Mouse (Mus musculus) heart, adult 9 months (tissue): ENCODE results near the gene Ube3c.
"Not testable (repeated sequence)": the region's sequence is repeated elsewhere in the genome, so short reads cannot be mapped to it uniquely, and the experiment has no call there.

Experiments used
- DNase-seq, 2 experiments: peaks; one replicate each; pipeline ENCODE4 v3.0.0; 2022; ENCODE audit warnings: low spot score in 2 of 2

Ube3c gene

GRCm38 (mm10) chr5:29568848-29569377 lies at the start of gene Ube3c:
Ube3c (plus strand) TSS chr5:29569242.
- DNase-seq = peak; percentile 99

DNA sequence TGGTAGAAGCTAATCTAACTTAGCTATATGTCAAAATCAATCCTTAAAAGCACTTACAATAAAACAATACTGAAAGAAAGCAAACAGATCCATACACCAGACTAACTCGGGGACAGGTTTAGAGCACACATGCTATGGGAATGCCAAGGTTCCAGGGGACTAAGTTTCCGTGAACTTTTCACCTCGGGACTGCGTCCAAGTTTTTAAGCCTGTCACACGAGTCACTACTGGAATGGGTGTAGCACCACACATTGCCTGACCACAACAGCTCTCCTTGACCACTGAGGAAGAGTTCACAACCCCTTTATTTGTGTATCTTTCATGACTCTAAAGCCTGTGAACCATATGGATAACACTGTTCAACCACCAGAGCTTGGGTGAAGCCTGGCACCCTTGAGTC lies 8.9 kb upstream of the Ube3c start:
- no peak for DNase-seq

GRCm38 (mm10) chr5:29560667-29561066 lies 8.4 kb upstream of the Ube3c start:
- no peak for DNase-seq

GRCm38 (mm10) chr5:29569378-29570280 lies 587 bp downstream of the Ube3c start:
- DNase-seq = no peak

- not testable (repeated sequence) for DNase-seq
These were observed 5.2 kb downstream of the Ube3c start for GRCm38 (mm10) chr5:29574286-29574685.

GRCm38 (mm10) chr5:29575085-29575484 lies 6.0 kb downstream of the Ube3c start:
- DNase-seq = no peak

DNA sequence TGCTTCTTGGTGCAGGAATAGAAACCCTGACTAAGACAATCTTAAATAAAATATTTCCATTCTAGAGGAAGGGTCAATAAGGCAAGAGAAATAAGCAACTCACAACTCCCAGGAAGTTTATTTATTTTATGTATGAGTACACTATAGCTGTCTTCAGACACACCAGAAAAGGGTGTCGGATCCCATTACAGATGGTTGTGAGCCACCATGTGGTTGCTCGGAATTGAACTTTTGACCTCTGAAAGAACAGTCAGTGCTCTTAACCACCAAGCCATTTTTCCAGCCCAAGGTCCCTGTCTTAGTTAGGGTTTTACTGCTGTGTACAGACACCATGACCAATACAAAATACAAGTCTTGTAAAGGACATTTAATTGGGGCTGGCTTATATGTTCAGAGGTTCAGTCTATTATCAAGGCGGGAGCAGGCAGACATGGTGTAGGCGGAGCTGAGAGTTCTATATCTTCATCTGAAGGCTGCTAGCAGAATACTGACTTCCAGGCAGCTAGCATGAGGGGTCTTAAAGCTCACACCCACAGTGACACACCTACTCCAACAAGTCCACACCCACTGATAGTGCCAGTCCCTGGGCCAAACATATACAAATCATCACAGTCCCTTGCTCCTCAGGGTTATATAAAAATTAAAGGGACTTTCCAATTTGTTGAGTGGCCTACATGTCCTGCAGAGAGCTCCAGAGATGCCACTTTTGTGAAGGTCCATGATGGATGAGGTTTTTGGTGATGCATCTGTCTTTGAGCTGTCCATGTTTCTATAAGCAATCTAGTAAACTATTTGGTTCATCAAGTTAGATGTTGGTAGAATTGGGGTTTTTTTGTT lies 9.0 kb downstream of the Ube3c start:
- DNase-seq = no peak

DNA sequence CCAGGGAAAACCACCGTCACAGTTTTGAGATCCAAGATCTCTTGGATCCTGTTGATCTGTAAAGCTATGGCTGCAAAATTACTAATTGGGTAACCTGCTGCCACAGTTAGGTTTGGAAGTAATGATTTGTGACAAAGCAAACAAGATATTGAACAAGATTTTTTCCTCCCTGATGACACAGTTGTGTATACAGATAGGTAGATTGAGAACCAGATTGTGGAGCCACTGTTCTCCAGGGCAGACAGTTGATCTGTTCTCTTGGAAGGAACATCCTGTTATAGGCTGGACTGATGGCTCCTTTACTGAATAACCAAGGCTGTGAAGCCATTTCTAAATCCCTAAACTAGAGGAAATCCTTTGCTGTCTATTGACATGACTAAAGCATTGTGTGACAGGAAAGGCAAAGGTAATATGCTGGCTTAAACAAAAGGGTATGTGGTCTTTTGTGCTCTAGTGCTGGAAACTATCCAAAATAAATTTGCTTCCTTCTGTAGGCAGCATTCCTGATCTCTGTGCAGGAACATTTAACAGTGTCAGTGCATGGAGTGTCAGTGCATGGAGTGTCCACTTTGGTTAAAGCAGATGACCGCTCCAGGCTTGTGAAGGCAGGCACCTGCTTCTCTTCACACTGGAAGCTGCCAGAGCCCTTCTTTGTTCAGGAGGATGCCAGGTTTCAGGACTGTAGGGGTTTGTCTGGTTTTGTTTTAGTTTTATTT lies 15.0 kb downstream of the Ube3c start:
- DNase-seq = peak in 1 of 2 experiments; percentile 6

- not testable (repeated sequence) for DNase-seq
These were observed 23.1 kb downstream of the Ube3c start for GRCm38 (mm10) chr5:29592161-29592560.

DNA sequence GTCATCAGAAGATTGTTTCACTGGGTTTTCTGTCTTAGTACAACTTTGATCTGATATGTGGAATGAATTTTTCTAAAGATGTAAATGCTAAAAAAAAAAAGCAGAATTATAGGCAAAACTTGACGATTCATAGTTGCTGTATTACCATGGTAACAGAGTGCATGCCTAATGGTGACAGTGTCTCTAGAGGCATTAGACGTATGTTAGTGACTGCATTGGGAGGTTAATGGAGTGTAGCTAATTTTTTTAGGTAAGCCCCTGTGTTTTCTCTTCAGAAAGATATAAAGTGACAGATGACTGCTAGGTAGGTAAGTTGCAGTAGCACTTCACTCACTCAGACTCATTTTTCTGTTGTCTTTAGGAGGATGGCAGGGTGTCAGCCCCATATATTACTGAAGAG lies 37.5 kb downstream of the Ube3c start:
- no peak for DNase-seq

DNA sequence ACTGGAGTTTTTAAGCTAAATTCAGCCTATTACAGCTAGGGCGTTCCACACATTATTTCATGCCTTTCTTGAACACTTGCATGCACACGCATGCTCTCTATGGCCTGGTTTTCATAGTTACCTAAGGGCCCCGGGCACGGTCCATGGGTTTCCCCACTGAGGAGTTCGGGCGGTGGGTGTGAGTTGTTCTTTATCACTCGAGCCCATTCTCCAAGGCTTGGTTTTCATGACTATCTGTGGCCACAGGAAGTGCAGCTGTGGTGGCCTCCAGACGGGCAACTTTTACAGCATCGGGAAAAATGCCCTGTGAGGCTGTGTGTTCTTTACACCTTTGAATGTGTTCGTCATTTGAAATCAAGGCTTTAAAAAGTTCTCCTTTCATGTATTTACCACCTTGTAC lies 56.6 kb downstream of the Ube3c start:
- DNase-seq = no peak

DNA sequence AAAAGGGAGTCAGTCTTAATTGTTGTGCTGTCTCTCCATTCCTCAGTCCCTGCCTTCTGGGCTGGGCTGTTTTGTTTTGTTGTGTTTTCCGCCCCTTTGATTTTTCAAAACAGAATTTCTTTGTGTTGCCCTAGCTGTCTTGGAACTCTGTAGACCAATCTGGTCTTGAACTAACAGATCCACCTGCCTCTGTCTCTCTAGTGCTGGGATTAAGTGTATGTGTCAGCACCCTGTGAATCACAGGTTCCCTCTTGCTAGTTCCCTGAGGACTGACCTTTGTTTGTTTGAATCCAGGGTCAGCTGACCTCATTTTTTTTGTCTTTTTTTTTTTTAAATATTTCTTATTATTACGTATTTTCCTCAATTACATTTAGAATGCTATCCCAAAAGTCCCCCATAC lies 60.9 kb downstream of the Ube3c start:
- DNase-seq = no peak

DNA sequence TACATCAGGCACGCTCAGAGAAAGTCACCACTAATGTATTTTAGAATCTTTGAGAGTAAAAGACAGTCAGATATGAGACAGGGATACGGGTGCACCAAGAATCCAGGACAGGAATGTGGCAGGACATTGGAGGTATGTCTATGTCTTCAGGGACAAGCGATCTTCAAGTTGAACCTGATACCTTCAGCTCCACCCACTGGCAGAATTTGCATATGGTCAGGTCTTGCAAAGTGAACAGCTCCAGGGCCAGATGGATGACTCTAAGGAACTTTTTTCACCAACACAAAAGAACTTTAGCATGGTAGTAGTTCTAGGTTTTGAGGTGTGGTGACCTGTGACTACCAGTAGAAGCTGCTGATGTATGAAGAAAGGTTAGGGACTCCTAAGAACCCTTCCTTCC lies 62.7 kb downstream of the Ube3c start:
- no peak for DNase-seq

- no peak for DNase-seq
These were observed 67.3 kb downstream of the Ube3c start for GRCm38 (mm10) chr5:29636298-29636697.

DNA sequence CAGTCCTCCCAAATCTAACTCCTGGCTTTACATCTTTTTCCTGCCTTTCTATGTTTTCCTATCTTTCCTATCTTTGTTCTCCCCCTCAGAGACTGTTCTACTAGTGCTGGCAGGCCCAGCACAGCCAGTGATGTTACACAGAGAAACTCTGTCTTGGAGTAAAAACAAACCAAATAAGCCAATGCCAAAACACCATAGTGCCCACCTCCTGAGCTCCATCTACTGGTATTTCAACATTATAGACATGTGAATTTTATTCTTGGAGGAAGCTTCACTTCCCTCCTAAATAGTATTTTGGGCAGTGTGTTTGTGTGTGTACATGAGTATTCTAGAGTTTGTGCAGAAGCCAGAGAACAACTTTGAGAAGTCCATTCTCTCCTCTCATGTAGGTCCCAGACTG lies 67.8 kb downstream of the Ube3c start:
- no peak for DNase-seq

- DNase-seq = no peak
These were observed 72.3 kb downstream of the Ube3c start for GRCm38 (mm10) chr5:29641124-29641884.

DNA sequence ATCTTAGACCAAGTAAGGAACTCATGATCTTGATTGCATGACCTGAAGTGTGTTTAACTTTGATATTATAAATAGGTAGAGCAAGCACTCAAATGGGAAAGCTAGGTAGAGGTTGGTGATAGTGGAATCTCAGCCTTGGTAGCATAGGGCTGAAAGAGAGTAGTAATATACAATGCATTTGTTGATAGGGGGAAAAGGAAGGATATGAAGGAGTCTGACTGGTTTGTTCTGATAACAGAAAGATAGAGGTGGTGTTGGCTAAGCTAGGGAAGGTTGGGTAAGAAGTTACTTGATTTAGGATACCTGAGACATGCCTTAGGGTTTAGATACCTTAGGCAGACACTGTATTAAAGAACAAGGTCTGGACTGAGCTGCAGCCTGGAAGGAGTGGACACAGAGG lies 82.7 kb downstream of the Ube3c start:
- DNase-seq = no peak

DNA sequence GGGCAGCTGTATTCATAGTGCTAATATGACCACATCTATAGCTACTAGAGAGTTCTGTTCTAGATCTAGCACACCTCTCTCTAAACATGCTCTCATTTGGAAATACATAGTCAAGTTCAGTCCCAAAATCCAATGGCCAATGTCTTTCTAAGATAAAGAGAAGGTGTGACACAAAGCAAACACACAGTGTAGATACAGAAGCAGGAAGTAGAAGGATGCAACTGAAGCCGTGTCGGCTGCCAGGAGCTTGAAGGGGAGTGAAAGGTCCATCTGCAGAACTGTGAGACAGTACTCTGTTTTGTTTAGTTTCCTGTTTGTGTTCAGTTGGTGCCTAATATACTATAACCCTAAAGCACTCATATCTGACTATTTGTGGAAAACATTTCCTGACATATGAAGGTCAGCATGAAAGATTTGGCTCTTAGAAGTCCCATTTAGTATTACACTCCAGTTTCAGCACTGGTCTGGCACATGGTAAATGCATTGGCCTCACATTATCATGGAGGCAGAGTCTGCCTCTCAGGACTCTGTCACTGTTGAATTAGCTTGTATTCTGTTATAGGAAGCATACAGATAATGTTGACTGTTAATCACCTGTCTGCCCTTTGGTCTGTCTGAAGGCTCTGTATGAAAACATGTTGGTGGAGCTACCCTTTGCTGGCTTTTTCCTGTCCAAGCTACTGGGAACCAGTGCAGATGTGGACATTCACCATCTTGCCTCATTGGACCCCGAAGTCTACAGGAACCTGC lies 88.7 kb downstream of the Ube3c start:
- no peak for DNase-seq

GRCm38 (mm10) chr5:29661246-29661645 lies 92.2 kb downstream of the Ube3c start:
- not testable (repeated sequence) for DNase-seq

GRCm38 (mm10) chr5:29665391-29665790 lies 96.3 kb downstream of the Ube3c start:
- no peak for DNase-seq
